Mouse (Mus musculus) cerebellum, postnatal 36 days (tissue): ENCODE data around the gene Med27.
A peak's percentile ranks its signal among the peaks of the same experiment; 100 is the strongest.

Source experiments
- DNase-seq, 2 experiments: peaks; one replicate each; pipeline ENCODE4 v3.0.0; 2021 to 2022; ENCODE audit warnings: mixed read lengths in 2 of 2

Gene Med27

GRCm38 (mm10) chr2:29400812-29401211 is 54.2 kb downstream of the Med27 start:
- no peak for DNase-seq

GRCm38 (mm10) chr2:29401868-29402267 is 55.2 kb downstream of the Med27 start:
- DNase-seq = no peak

GRCm38 (mm10) chr2:29402550-29403076 is 56.0 kb downstream of the Med27 start:
- DNase-seq = peak in 1 of 2 experiments; percentile 28

- DNase-seq = peak in 1 of 2 experiments; percentile 30
Measured at GRCm38 (mm10) chr2:29403799-29404530, 57.3 kb downstream of the Med27 start.

GRCm38 (mm10) chr2:29404931-29405330 is 58.3 kb downstream of the Med27 start:
- no peak for DNase-seq

- DNase-seq = no peak
Measured at GRCm38 (mm10) chr2:29405848-29406247, 59.2 kb downstream of the Med27 start.

- DNase-seq = no peak
Measured at GRCm38 (mm10) chr2:29407350-29407749, 60.7 kb downstream of the Med27 start.

- DNase-seq = no peak
Measured at GRCm38 (mm10) chr2:29407764-29408163, 61.1 kb downstream of the Med27 start.

GRCm38 (mm10) chr2:29410884-29411283 is 64.3 kb downstream of the Med27 start:
- DNase-seq = no peak

GRCm38 (mm10) chr2:29412458-29412857 is 65.8 kb downstream of the Med27 start:
- DNase-seq = no peak

GRCm38 (mm10) chr2:29413259-29413993 is 66.8 kb downstream of the Med27 start:
- DNase-seq = no peak

GRCm38 (mm10) chr2:29414852-29415473 is 68.3 kb downstream of the Med27 start:
- peak in 1 of 2 experiments; percentile 25 for DNase-seq

- no peak for DNase-seq
Measured at GRCm38 (mm10) chr2:29418498-29418897, 71.9 kb downstream of the Med27 start.

- DNase-seq = no peak
Measured at GRCm38 (mm10) chr2:29419434-29419833, 72.8 kb downstream of the Med27 start.

- no peak for DNase-seq
Measured at GRCm38 (mm10) chr2:29419946-29420345, 73.3 kb downstream of the Med27 start.

- DNase-seq = no peak
Measured at GRCm38 (mm10) chr2:29422126-29422840, 75.7 kb downstream of the Med27 start.

- no peak for DNase-seq
Measured at GRCm38 (mm10) chr2:29423059-29423458, 76.4 kb downstream of the Med27 start.

GRCm38 (mm10) chr2:29425386-29425785 is 78.8 kb downstream of the Med27 start:
- DNase-seq = no peak

- peak; percentile 87 to 90 for DNase-seq
Measured at GRCm38 (mm10) chr2:29426684-29427083, 80.1 kb downstream of the Med27 start.

- no peak for DNase-seq
Measured at GRCm38 (mm10) chr2:29432565-29432964, 85.9 kb downstream of the Med27 start.

- DNase-seq = peak; percentile 35 to 38
Measured at GRCm38 (mm10) chr2:29436376-29436775, 89.8 kb downstream of the Med27 start.

- no peak for DNase-seq
Measured at GRCm38 (mm10) chr2:29437111-29437510, 90.5 kb downstream of the Med27 start.
